Mouse (Mus musculus) lung, embryonic 14.5 days (tissue): Measurements from ENCODE around the gene Tmem211. TPM values are rescaled to one million over a fixed set of nuclear protein-coding genes. Genes with fewer than 3 reads are reported as not detected.

Experiments used
- ATAC-seq: fragments of 200-750 bp; cut with Nextera tagmentation; 2 replicates; pipeline ENCODE4 v1.8.0; 2017; ENCODE audit warnings: mild to moderate bottlenecking, moderate TSS enrichment, moderate library complexity; ENCODE audit not compliant: insufficient read depth
- DNase-seq: peaks from one replicate; pipeline ENCODE4 v3.0.0-alpha.2; 2015
- H3K27ac ChIP-seq: fragments of 300-500 bp; sonication (generic); 2 replicates; pipeline ENCODE4 v1.5.1; 2014; ENCODE audit warnings: low read depth, mild to moderate bottlenecking, moderate library complexity
- H3K27me3 ChIP-seq: fragments of 300-500 bp; sonication (generic); 2 replicates; pipeline ENCODE4 v1.6.1; 2014; ENCODE audit warnings: low read length, control low read depth; ENCODE audit not compliant: insufficient read depth
- H3K36me3 ChIP-seq: fragments of 300-500 bp; sonication (generic); 2 replicates; pipeline ENCODE4 v1.6.1; 2014; ENCODE audit warnings: control low read depth; ENCODE audit not compliant: insufficient read depth
- H3K4me1 ChIP-seq: fragments of 300-500 bp; sonication (generic); 2 replicates; pipeline ENCODE4 v1.6.1; 2014; ENCODE audit warnings: antibody characterized with exemption, control low read depth; ENCODE audit not compliant: insufficient read depth
- H3K4me2 ChIP-seq: fragments of 300-500 bp; sonication (generic); 2 replicates; pipeline ENCODE4 v1.6.1; 2014; ENCODE audit warnings: mild to moderate bottlenecking
- H3K4me3 ChIP-seq: fragments of 300-500 bp; sonication (generic); 2 replicates; pipeline ENCODE4 v1.5.1; 2014; ENCODE audit warnings: low read depth, low read length
- H3K9ac ChIP-seq: fragments of 300-500 bp; sonication (generic); 2 replicates; pipeline ENCODE4 v1.6.1; 2014
- H3K9me3 ChIP-seq: fragments of 300-500 bp; sonication (generic); 2 replicates; pipeline ENCODE4 v1.6.1; 2016; ENCODE audit warnings: low read depth, low read length, control low read depth
- CTCF ChIP-seq: IDR thresholded peaks from 2 replicates; pipeline ENCODE4 v1.5.1; 2016; ENCODE audit warnings: antibody characterized with exemption, low read depth
- WGBS: fragments of 180-500 bp; shearing (Covaris S2); extraction: QIAGEN DNeasy Blood & Tissue Kit; methylation state at CpG from one replicate; pipeline ENCODE4 v1.1.7; 2014; 5-methylcytosine and 5-hydroxymethylcytosine counted together
- polyA plus RNA-seq: library from polyadenylated mRNA; unstranded; fragments of >200 nt; fragmentation: Nextera tagmentation; extraction: Ambion mirVana; gene quantifications from 2 replicates; pipeline ENCODE4 v1.2.1, GENCODE M21; 2014

The Tmem211 gene
- polyA plus RNA-seq, 1 experiment from 2014 or later, result not detected

- Histone ChIP-seq H3K27me3 (no peaks in the 10 kb centered on the region), H3K9me3 (no peaks in the 10 kb centered on the region), H3K4me3 (no peak overlapping the region), H3K27ac (0 out of 2 replicates have a peak overlapping the region, but pooled peaks have one; percentile 20), H3K36me3 (no peaks in the 10 kb centered on the region), H3K9ac (no peak overlapping the region), H3K4me1 (peaks cover 15% of the 10 kb centered on the region), H3K4me2 (no peak overlapping the region)
- WGBS, result 33% methylated on average over 9 of the region's 9 CpGs
- ATAC-seq, result no peak
- peak; percentile 57 for DNase-seq
- no peak for TF ChIP-seq CTCF
These were observed 19.9 kb upstream of the Tmem211 start for GRCm38 (mm10) chr5:113206670-113207352.

DNA sequence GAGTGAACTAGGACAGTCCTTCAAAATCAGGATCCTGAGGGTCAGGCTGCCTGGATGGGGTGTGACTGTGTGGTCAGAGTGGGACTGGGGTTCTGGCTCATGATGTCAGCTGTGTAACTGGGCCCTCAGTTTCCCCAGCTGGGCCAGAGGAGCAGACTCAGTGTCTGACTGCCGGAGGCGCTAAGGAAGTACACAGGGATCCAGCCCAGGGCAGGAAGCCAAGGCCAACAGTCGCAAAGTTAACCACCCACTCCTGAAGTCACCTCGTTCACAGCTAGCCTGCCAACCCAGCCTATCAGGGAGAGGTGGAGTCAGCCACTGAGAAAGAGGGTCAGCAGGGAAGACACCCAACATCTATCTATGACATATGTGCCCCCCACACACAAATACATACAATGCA lies 18.7 kb upstream of the Tmem211 start:
- Histone ChIP-seq H3K27me3 (no peaks in the 10 kb centered on the region), H3K27ac (peak overlapping the region; percentile 91; the same call in 1 of the 2 replicates), H3K9ac (no peak overlapping the region), H3K9me3 (no peaks in the 10 kb centered on the region), H3K36me3 (no peaks in the 10 kb centered on the region), H3K4me1 (peaks cover 15% of the 10 kb centered on the region), H3K4me3 (no peak overlapping the region), H3K4me2 (no peak overlapping the region)
- 47% methylated on average over 4 of the region's 4 CpGs for WGBS
- DNase-seq (peak; percentile 30), ATAC-seq (no peak)
- no peak for TF ChIP-seq CTCF

- Histone ChIP-seq H3K4me1 (peaks cover 15% of the 10 kb centered on the region), H3K9me3 (no peaks in the 10 kb centered on the region), H3K4me2 (peak overlapping the region; percentile 38), H3K9ac (no peak overlapping the region; the same call in 1 of the 2 replicates), H3K27me3 (no peaks in the 10 kb centered on the region), H3K27ac (peak overlapping the region; percentile 91), H3K4me3 (no peak overlapping the region), H3K36me3 (no peaks in the 10 kb centered on the region)
- no peak for TF ChIP-seq CTCF
- 29% methylated on average over 11 of the region's 11 CpGs for WGBS
- DNase-seq (peak; percentile 81), ATAC-seq (peak; percentile 68)
These were observed 17.9 kb upstream of the Tmem211 start for GRCm38 (mm10) chr5:113208622-113209400.

GRCm38 (mm10) chr5:113209401-113209750 lies 17.3 kb upstream of the Tmem211 start:
- H3K4me3 ChIP-seq, result no peak overlapping the region
- H3K9ac ChIP-seq, result no peak overlapping the region; the same call in 1 of the 2 replicates
- H3K27me3 ChIP-seq, result no peaks in the 10 kb centered on the region
- DNase-seq (no peak), ATAC-seq (0 out of 2 replicates have a peak, but pooled peaks have one; percentile 22)
- no peaks in the 10 kb centered on the region for H3K36me3 ChIP-seq
- H3K27ac ChIP-seq, result peak overlapping the region; percentile 91
- no peaks in the 10 kb centered on the region for H3K9me3 ChIP-seq
- H3K4me1 ChIP-seq, result peaks cover 15% of the 10 kb centered on the region
- no peak for TF ChIP-seq CTCF
- WGBS, result 36% methylated on average over 11 of the region's 11 CpGs
- peak overlapping the region; percentile 38 for H3K4me2 ChIP-seq

DNA sequence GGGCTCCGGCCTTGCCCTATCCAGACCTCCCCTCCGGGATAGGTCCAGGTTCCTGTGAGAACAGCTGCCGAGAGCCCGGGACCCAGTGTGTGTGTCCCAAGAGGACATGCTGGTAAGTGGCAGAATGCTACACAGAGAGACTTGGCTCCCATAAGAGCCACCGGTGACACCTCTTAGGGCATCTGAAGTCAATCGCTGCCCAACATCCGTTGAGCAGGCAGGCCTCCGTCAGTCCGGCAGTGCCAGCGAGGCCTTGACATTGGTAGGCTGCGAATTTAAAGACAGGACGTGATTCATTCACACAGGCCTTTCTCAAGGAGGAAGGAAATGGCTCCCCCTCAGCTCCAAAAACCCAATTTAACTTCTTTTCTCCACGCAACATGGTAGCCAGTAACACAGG lies 16.8 kb upstream of the Tmem211 start:
- Histone ChIP-seq H3K27ac (peak overlapping the region; percentile 91), H3K9ac (no peak overlapping the region), H3K4me2 (peak overlapping the region; percentile 38; the same call in 1 of the 2 replicates), H3K4me1 (peaks cover 15% of the 10 kb centered on the region), H3K36me3 (no peaks in the 10 kb centered on the region), H3K4me3 (no peak overlapping the region), H3K9me3 (no peaks in the 10 kb centered on the region), H3K27me3 (no peaks in the 10 kb centered on the region)
- DNase-seq (peak; percentile 36), ATAC-seq (no peak)
- no peak for TF ChIP-seq CTCF
- WGBS, result 75% methylated on average over 13 of the region's 13 CpGs

DNA sequence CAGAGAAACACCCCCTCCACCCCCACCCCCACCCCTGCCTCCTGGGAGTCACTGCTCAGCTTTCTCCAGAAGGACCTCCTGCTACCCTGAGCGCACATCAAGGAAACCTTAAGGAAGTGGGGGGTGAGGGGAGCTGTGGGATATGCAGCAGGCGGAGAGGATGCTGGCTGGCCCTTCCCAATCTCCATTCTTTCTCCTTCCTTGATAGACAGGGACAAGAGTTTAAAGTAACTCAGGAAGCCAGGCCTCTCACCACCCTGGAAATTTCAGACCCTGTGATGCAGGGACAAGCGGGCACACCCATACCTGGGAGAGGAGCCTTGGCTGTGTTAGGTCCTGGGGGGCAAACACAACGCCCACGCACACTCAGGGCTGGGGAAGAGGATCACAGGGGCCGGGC lies 16.4 kb upstream of the Tmem211 start:
- Histone ChIP-seq H3K27me3 (no peaks in the 10 kb centered on the region), H3K9me3 (no peaks in the 10 kb centered on the region), H3K4me3 (no peak overlapping the region), H3K4me2 (no peak overlapping the region), H3K27ac (peak overlapping the region; percentile 91), H3K36me3 (no peaks in the 10 kb centered on the region), H3K9ac (no peak overlapping the region), H3K4me1 (peaks cover 15% of the 10 kb centered on the region)
- 77% methylated on average over 6 of the region's 6 CpGs for WGBS
- TF ChIP-seq CTCF, result no peak
- ATAC-seq (no peak), DNase-seq (peak; percentile 33)

DNA sequence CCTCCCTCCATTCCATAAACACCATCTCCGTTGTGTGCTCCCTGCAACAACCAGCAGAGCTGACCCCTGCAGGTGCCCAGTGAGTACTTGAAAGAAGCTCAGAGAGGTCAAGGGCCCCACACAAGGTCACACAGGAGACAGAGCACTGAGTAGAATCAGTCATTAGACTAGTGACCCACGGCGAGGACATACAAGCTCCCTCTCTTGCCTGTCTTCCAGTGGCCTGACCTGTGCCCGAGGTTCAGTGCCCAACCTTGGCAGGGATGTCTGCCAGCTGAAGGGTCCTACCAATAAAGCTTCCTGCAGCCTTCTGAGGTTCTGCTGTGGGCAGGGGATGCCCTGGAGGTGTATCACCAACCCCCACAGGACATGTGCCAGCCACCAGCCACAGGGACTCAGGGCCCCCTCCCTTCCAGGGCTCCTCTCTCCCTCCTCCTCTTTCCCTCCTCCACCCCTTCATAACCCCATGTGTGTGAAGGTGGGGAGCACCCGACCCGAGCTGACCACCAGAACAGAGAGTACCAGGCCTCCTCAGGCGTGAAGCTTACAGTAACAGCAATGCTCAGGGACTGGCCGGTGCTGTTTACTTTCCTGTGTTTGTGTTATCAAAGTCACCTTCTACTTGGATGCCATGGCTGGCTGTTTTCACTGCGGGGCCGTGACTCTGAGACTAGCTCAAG lies 14.4 kb upstream of the Tmem211 start:
- Histone ChIP-seq H3K27ac (no peak overlapping the region), H3K4me3 (no peak overlapping the region), H3K9me3 (no peaks in the 10 kb centered on the region), H3K9ac (no peak overlapping the region), H3K4me1 (peaks cover 10% of the 10 kb centered on the region), H3K36me3 (no peaks in the 10 kb centered on the region), H3K4me2 (no peak overlapping the region), H3K27me3 (no peaks in the 10 kb centered on the region)
- ATAC-seq (no peak), DNase-seq (no peak)
- TF ChIP-seq CTCF, result no peak
- 54% methylated on average over 10 of the region's 10 CpGs for WGBS
